Mouse (Mus musculus) midbrain, embryonic 11.5 days (tissue): ENCODE results near the gene Scgb1b27. TPM values are rescaled to one million over a fixed set of nuclear protein-coding genes. Genes with fewer than 3 reads are reported as not detected.

ENCODE experiments used
- polyA plus RNA-seq: library from polyadenylated mRNA; unstranded; fragments of >200 nt; fragmentation: Nextera tagmentation; extraction: Ambion mirVana; gene quantifications from 2 replicates; pipeline ENCODE4 v1.2.1, GENCODE M21; 2014

Gene Scgb1b27
- polyA plus RNA-seq, 1 experiment from 2014 or later, result not detected

Other genes with a start within 250 kb of the Scgb1b27 start
- gene Scgb2b26, start 76.4 kb upstream of the Scgb1b27 start, polyA plus RNA-seq, result not detected in 2 replicates
- gene Scgb2b27, start 7.5 kb upstream of the Scgb1b27 start, polyA plus RNA-seq, result not detected in 2 replicates
- not detected in 2 replicates for gene Scgb1b30, start 73.9 kb downstream of the Scgb1b27 start, polyA plus RNA-seq
- 2.7 and 2.9 TPM in 2 replicates for gene Wtip, start 111.8 kb downstream of the Scgb1b27 start, polyA plus RNA-seq
- gene Uba2, start 148.1 kb downstream of the Scgb1b27 start, polyA plus RNA-seq, result 273 and 283 TPM in 2 replicates
- gene Pdcd2l, start 175.2 kb downstream of the Scgb1b27 start, polyA plus RNA-seq, result 63.0 and 68.3 TPM in 2 replicates
- 277 and 282 TPM in 2 replicates for gene Gpi1, start 208.9 kb downstream of the Scgb1b27 start, polyA plus RNA-seq
- 0.44 TPM in 1 of 2 replicates, not detected in the other for gene Gm6096, start 229.6 kb downstream of the Scgb1b27 start, polyA plus RNA-seq